Mouse (Mus musculus) small intestine, adult 10 weeks (tissue): ENCODE measurements around the gene Dnah6. TPM values are rescaled to one million over a fixed set of nuclear protein-coding genes. Genes with fewer than 3 reads are reported as not detected.

Source experiments
- polyA plus RNA-seq: library from polyadenylated mRNA; stranded (reverse); fragments of 350-450 nt; fragmentation: Illumina TruSeq; extraction: RNeasy Lipid Tissue Mini Kit (QIAGEN cat#74804); gene quantifications from one replicate; pipeline ENCODE4 v1.2.3, GENCODE M21; 2014; ENCODE audit warnings: low replicate concordance

The Dnah6 gene
- 0.11 TPM for polyA plus RNA-seq

DNA sequence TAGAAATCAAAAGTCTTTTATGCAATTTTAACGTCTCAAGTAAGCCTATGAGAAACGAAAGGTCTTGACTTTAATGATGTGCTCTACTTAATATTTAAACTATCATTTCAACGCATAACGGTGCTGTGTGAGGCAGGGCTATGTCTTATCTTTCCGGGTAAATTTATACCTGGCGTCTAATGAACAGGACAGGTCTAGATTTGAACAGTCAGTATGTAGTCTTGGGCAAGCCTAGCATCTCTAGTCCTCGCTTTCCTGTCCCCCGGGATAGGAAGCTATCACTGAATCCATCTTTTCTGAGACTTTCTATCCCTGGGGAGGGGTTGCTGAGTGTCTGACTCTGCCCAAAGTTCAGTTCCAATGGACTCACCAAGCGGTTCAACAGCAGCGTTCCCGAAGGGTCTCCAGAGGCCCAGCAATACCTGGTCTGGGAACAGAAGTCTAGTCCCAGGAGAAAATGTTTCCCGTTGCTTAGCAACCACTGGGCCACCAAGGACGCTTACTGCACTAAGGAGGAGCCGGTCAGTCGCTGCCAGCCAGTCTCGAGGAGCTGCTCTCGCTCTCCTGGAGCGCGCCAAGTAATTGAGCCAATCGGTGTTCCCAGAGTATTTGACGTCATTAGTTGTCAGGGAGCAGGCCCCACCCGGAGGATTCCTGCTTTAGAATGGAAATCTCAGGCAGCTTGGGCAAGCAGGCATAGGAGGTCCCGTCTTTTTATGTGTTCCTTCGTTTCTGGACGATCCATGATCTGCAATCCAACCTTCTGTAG is at the start of gene Dnah6:
Gene Dnah6, minus strand, starts transcription at position 463 of the 769 bp plus-strand sequence.

DNA sequence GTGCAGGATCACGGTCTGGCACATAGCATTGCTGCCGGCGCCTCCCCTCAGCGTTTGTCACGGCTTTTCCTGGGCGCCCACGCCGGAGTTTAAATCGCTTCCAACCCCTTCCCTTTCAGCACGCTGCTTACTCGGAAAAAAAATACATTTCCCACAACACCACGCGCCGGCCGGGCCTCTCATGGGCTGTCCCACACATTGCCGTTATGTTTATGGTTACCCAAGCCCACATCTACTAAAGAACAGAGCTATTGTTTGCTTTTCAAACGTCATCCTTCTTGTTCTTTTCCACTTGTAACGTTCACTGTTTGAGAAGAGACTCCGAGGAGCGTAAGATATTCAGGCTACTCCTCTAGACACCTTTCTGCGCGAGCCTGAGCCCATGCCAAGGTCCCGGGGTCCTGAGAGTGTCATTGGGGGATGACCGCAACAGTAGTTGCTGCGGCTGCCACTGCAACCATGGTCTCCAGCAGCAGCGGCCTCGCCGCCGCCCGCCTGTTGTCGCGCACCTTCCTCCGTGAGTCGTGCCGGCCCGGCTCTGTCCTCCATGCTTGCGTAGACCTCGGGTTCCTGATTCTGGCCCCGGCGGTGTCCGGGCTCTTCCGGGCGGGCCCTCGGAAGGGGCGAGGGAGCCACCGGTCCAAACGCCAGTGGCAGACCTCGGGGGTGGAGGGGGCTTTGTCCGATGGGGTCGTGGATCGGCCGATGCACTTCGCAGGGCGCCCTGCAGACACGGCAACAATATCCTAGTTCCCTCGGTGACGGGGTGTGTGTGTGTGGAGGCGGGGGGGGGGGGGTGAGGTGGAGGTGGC is 27.0 kb upstream of the Dnah6 start, which contains the start of gene Suclg1:
Gene Suclg1, plus strand, starts transcription at position 146 of the 812 bp plus-strand sequence.

Other genes with a start within 250 kb of the Dnah6 start
- 133 TPM for gene Suclg1, start 26.7 kb upstream of the Dnah6 start, polyA plus RNA-seq
- gene 4931417E11Rik, start 248.0 kb upstream of the Dnah6 start, polyA plus RNA-seq, result not detected